Mouse (Mus musculus) liver, adult 2 months (tissue): Measurements from ENCODE around the gene Casz1.

Experiments used
- CTCF ChIP-seq: fragments of 200-500 bp; IDR thresholded peaks from 2 replicates; pipeline ENCODE4 v1.5.1; 2011; ENCODE audit warnings: low read depth, low read length, control low read depth
- POLR2A ChIP-seq: fragments of 200-500 bp; IDR thresholded peaks from 2 replicates; pipeline ENCODE4 v1.6.1; 2011; ENCODE audit warnings: low read length, control low read depth; ENCODE audit not compliant: insufficient read depth; ENCODE audit errors: extremely low read depth

DNA sequence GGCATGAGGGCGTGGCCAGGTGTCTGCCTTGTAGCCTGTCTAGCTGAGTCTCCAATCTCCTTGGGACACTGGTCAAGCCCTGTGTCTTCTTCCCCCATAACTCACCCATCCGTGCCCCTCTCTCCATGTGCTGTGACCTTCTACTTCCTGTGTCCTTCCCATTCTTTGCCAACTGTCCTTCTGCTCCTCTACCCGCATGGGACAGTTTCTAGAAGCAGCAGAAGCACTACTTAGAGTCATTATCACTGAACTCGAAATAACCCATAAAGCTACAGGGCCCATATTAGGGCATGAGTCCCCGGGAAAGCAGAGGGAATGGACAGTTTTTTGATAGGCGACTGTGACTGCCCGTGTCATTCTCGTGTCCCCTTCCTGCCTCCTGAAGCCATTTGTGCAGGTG is 72.6 kb downstream of the Casz1 start:
- TF ChIP-seq CTCF = no peak
- TF ChIP-seq POLR2A = no peak
